Mouse (Mus musculus) WW6 (cell line): Measurements from ENCODE around the gene Fam189b.
"Not testable (repeated sequence)": the region's sequence is repeated elsewhere in the genome, so short reads cannot be mapped to it uniquely, and the experiment has no call there.

Experiments used
- DNase-seq: peaks from one replicate; pipeline ENCODE4 v3.0.0-alpha.2; 2013; ENCODE audit warnings: low read depth, low spot score

Fam189b gene

GRCm38 (mm10) chr3:89203142-89203514 lies 20.2 kb downstream of the Fam189b start:
- DNase-seq: no peak

- DNase-seq: no peak
These were observed 23.1 kb downstream of the Fam189b start for GRCm38 (mm10) chr3:89206079-89206478.

- DNase-seq: no peak
These were observed 23.8 kb downstream of the Fam189b start for GRCm38 (mm10) chr3:89206695-89207094.

GRCm38 (mm10) chr3:89208075-89208657 lies 25.2 kb downstream of the Fam189b start:
- DNase-seq: no peak

GRCm38 (mm10) chr3:89208736-89209135 lies 25.8 kb downstream of the Fam189b start:
- no peak for DNase-seq

- no peak for DNase-seq
These were observed 26.8 kb downstream of the Fam189b start for GRCm38 (mm10) chr3:89209731-89210130.

- DNase-seq: no peak
These were observed 27.2 kb downstream of the Fam189b start for GRCm38 (mm10) chr3:89210162-89210561.

GRCm38 (mm10) chr3:89210731-89211130 lies 27.8 kb downstream of the Fam189b start:
- no peak for DNase-seq

- peak; percentile 82 for DNase-seq
These were observed 31.0 kb downstream of the Fam189b start for GRCm38 (mm10) chr3:89213803-89214530.

GRCm38 (mm10) chr3:89214681-89215411 lies 31.9 kb downstream of the Fam189b start, which contains the start of gene Thbs3:
Thbs3 (plus strand) TSS chr3:89215180.
- no peak for DNase-seq

- DNase-seq: peak; percentile 75
These were observed 32.9 kb downstream of the Fam189b start for GRCm38 (mm10) chr3:89215853-89216252.

GRCm38 (mm10) chr3:89216407-89216806 lies 33.5 kb downstream of the Fam189b start:
- DNase-seq: not testable (repeated sequence)

GRCm38 (mm10) chr3:89218271-89218670 lies 35.3 kb downstream of the Fam189b start:
- no peak for DNase-seq

- DNase-seq: no peak
These were observed 36.6 kb downstream of the Fam189b start for GRCm38 (mm10) chr3:89219546-89219945.

GRCm38 (mm10) chr3:89221167-89221566 lies 38.2 kb downstream of the Fam189b start:
- DNase-seq: no peak

GRCm38 (mm10) chr3:89224796-89225195 lies 41.9 kb downstream of the Fam189b start:
- no peak for DNase-seq

- DNase-seq: no peak
These were observed 42.4 kb downstream of the Fam189b start for GRCm38 (mm10) chr3:89225321-89225815.

GRCm38 (mm10) chr3:89225918-89226317 lies 43.0 kb downstream of the Fam189b start:
- no peak for DNase-seq

- DNase-seq: no peak
These were observed 43.4 kb downstream of the Fam189b start for GRCm38 (mm10) chr3:89226361-89226760.

- DNase-seq: no peak
These were observed 44.0 kb downstream of the Fam189b start, which contains the start of gene Mtx1 for GRCm38 (mm10) chr3:89226900-89227299. Mtx1 (minus strand) TSS chr3:89227088.

GRCm38 (mm10) chr3:89227307-89228179 lies 44.6 kb downstream of the Fam189b start:
- no peak for DNase-seq
